Mouse (Mus musculus): ENCODE measurements around the gene Tsnaxip1.

GRCm38 (mm10) chr8:105813241-105813640 is 14.3 kb upstream of the Tsnaxip1 start:
- TF ChIP-seq GATA1 (IDR thresholded peaks at IDR 0.05; ENCODE audit: borderline replicate concordance, low read length) (no peak), FLI1 (IDR thresholded peaks at IDR 0.05; ENCODE audit: low read length) (no peak)
